Mouse (Mus musculus) stomach, postnatal 0 days (tissue): ENCODE results near the gene Nbea. TPM values are rescaled to one million over a fixed set of nuclear protein-coding genes. Genes with fewer than 3 reads are reported as not detected.

Experiments
- ATAC-seq: fragments of 200-750 bp; cut with Nextera tagmentation; 2 replicates; pipeline ENCODE4 v1.8.0; 2017; ENCODE audit not compliant: low FRiP score, low TSS enrichment
- DNase-seq: peaks from one replicate; pipeline ENCODE4 v3.0.0-alpha.2; 2016; ENCODE audit warnings: low spot score
- H3K27ac ChIP-seq: fragments of 300-500 bp; sonication (generic); replicated peaks from 2 replicates; pipeline ENCODE4 v1.5.1; 2014; ENCODE audit warnings: mild to moderate bottlenecking, control low read depth
- H3K27me3 ChIP-seq: fragments of 300-500 bp; sonication (generic); 2 replicates; pipeline ENCODE4 v1.6.1; 2014; ENCODE audit warnings: low read length; ENCODE audit not compliant: control insufficient read depth, insufficient read depth
- H3K36me3 ChIP-seq: fragments of 300-500 bp; sonication (generic); 2 replicates; pipeline ENCODE4 v1.6.1; 2014; ENCODE audit warnings: low read length, mixed read lengths; ENCODE audit not compliant: control insufficient read depth, insufficient read depth
- H3K4me1 ChIP-seq: fragments of 300-500 bp; sonication (generic); replicated peaks from 2 replicates; pipeline ENCODE4 v1.6.1; 2014; ENCODE audit warnings: antibody characterized with exemption; ENCODE audit not compliant: control insufficient read depth, insufficient read depth
- H3K4me2 ChIP-seq: fragments of 300-500 bp; sonication (generic); replicated peaks from 2 replicates; pipeline ENCODE4 v1.6.1; 2014; ENCODE audit warnings: low read depth, mild to moderate bottlenecking, control low read depth, moderate library complexity
- H3K4me3 ChIP-seq: fragments of 300-500 bp; sonication (generic); 2 replicates; pipeline ENCODE4 v1.5.1; 2014; ENCODE audit warnings: low read depth, low read length, control low read depth
- H3K9ac ChIP-seq: fragments of 300-500 bp; sonication (generic); 2 replicates; pipeline ENCODE4 v1.6.1; 2014; ENCODE audit warnings: mild to moderate bottlenecking, low read length, control low read depth, mixed read lengths
- H3K9me3 ChIP-seq: fragments of 300-500 bp; sonication (generic); 2 replicates; pipeline ENCODE4 v1.6.1; 2016; ENCODE audit warnings: low read length; ENCODE audit not compliant: control insufficient read depth
- CTCF ChIP-seq: IDR thresholded peaks from 2 replicates; pipeline ENCODE4 v1.5.1; 2016; ENCODE audit warnings: antibody characterized with exemption, low read depth, mild to moderate bottlenecking, moderate library complexity
- EP300 ChIP-seq: optimal IDR thresholded peaks from 2 replicates; pipeline ENCODE3; 2016; ENCODE audit warnings: antibody characterized with exemption
- whole genome bisulfite sequencing: fragments of 180-500 bp; shearing (Covaris S2); extraction: QIAGEN DNeasy Blood & Tissue Kit; methylation state at CpG from one replicate; pipeline ENCODE4 v1.1.7; 2014; 5-methylcytosine and 5-hydroxymethylcytosine counted together
- polyA plus RNA-seq: library from polyadenylated mRNA; unstranded; fragments of >200 nt; fragmentation: Nextera tagmentation; extraction: Ambion mirVana; gene quantifications from 2 replicates; pipeline ENCODE4 v1.2.1, GENCODE M21; 2015

Gene Nbea
- polyA plus RNA-seq, 1 experiment from 2014 or later = 4.3 TPM

GRCm38 (mm10) chr3:55818082-55818481 lies 365.4 kb downstream of the Nbea start:
- Histone ChIP-seq H3K4me1 (no peaks in the 10 kb centered on the region), H3K36me3 (no peaks in the 10 kb centered on the region), H3K9me3 (no peaks in the 10 kb centered on the region), H3K27ac (no peak overlapping the region), H3K27me3 (no peaks in the 10 kb centered on the region), H3K4me3 (no peak overlapping the region), H3K9ac (no peak overlapping the region), H3K4me2 (no peak overlapping the region)
- ATAC-seq = no peak
- DNase-seq = no peak
- WGBS = 39% methylated on average over 2 of the region's 2 CpGs
- TF ChIP-seq EP300 (no peak), CTCF (no peak)

DNA sequence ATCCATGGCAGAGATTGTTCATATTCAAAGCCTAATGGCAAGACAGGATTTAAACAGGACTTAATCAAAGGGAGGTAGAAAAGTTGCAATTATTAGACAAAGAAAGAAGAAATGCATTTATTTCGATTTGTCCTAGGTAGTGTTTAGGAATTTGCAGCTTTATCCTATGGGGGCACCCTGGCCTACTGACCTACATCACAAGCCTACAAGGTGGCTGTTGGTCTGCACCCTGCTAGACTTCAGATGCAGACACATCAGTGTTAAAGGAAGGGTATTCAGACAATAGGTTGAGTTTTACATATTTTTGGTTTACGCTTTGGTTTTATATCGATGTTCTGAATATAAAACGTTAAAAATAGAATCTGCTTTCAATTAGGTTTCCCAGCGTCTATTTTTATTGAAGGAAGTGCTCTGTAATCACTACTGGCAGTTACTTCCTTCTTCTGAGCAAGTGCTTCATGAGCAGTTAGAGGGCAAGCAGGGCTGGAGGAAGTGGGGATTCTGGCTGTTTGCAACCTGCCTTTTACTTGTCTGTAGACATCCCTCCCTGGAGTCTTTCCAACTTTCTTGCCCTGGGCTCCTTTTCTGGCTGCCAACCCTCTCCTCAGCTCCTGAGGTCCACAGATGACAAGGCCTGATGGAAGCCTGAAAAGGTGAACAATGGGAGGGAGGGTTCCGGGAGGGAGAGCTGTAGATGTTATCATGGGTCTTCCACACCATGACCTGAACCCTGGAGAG lies 366.7 kb downstream of the Nbea start:
- H3K9me3 ChIP-seq = no peaks in the 10 kb centered on the region
- no peaks in the 10 kb centered on the region for H3K27me3 ChIP-seq
- H3K4me2 ChIP-seq = no peak overlapping the region
- H3K27ac ChIP-seq = no peak overlapping the region
- ATAC-seq (no peak), DNase-seq (no peak)
- H3K36me3 ChIP-seq = no peaks in the 10 kb centered on the region
- TF ChIP-seq CTCF (no peak), EP300 (no peak)
- H3K4me3 ChIP-seq = no peak overlapping the region
- no peaks in the 10 kb centered on the region for H3K4me1 ChIP-seq
- H3K9ac ChIP-seq = no peak overlapping the region
- 75% methylated on average over 6 of the region's 6 CpGs for whole genome bisulfite sequencing

- no peak for DNase-seq
- Histone ChIP-seq H3K27ac (no peak overlapping the region), H3K27me3 (no peaks in the 10 kb centered on the region), H3K9ac (no peak overlapping the region), H3K36me3 (no peaks in the 10 kb centered on the region), H3K4me3 (no peak overlapping the region), H3K4me1 (no peaks in the 10 kb centered on the region), H3K4me2 (no peak overlapping the region), H3K9me3 (no peaks in the 10 kb centered on the region)
- TF ChIP-seq CTCF = no peak
- no peak for TF ChIP-seq EP300
- no peak for ATAC-seq
- WGBS = 65% methylated on average over 5 of the region's 5 CpGs
Measured at GRCm38 (mm10) chr3:55816096-55816495, 367.4 kb downstream of the Nbea start.

DNA sequence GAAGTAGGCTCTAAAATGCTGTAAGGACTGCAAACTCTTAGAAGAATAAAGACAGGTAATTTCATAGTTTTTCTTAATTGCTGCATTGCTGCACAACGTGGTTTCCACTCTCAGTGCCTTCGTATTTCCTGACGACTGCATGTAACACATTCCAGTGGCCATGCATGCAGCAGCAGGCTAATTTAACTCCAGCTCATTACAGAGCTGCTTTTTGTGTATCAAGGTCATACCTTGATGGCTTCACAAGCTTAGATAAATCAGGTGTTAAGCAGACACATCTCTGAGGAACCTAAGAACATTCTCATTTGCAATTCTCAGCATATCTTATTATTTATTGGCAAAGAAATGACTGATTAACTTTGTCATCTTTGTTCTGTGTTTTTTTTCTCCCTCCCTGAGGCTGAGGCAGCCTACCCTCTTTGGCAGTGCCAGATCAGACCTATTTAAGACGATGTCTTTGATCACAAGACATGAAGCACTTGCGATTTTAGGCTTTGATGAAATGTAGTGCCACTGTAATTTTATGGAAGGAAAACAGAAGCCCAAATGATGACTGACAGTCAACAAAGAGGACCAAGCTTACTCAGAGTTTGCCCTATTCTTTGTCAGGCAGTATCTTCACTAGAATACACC lies 368.4 kb downstream of the Nbea start:
- 77% methylated on average over 5 of the region's 5 CpGs for WGBS
- no peak for ATAC-seq
- H3K9me3 ChIP-seq = no peaks in the 10 kb centered on the region
- TF ChIP-seq CTCF (no peak), EP300 (no peak)
- H3K9ac ChIP-seq = no peak overlapping the region
- no peaks in the 10 kb centered on the region for H3K27me3 ChIP-seq
- no peaks in the 10 kb centered on the region for H3K4me1 ChIP-seq
- no peak overlapping the region for H3K4me2 ChIP-seq
- no peak overlapping the region for H3K4me3 ChIP-seq
- no peaks in the 10 kb centered on the region for H3K36me3 ChIP-seq
- H3K27ac ChIP-seq = no peak overlapping the region
- no peak for DNase-seq

- Histone ChIP-seq H3K4me3 (no peak overlapping the region), H3K27ac (no peak overlapping the region), H3K4me1 (no peaks in the 10 kb centered on the region), H3K9me3 (no peaks in the 10 kb centered on the region), H3K4me2 (no peak overlapping the region), H3K9ac (no peak overlapping the region), H3K36me3 (no peaks in the 10 kb centered on the region), H3K27me3 (peaks cover under 1% of the 10 kb centered on the region; the same call in 1 of the 2 replicates)
- TF ChIP-seq EP300 (no peak), CTCF (no peak)
- no peak for ATAC-seq
- WGBS = 67% methylated on average over 2 of the region's 2 CpGs
- DNase-seq = no peak
Measured at GRCm38 (mm10) chr3:55794768-55795167, 388.7 kb downstream of the Nbea start.
